Mouse (Mus musculus) kidney, postnatal 25 days (tissue): ENCODE results near the gene Fam163a.
A peak's percentile ranks its signal among the peaks of the same experiment; 100 is the strongest.
"Not testable (repeated sequence)": the region's sequence is repeated elsewhere in the genome, so short reads cannot be mapped to it uniquely, and the experiment has no call there.

Source experiments
- DNase-seq, 2 experiments: peaks; one replicate each; pipeline ENCODE4 v3.0.0; 2021; ENCODE audit warnings: mixed read lengths in 2 of 2

Gene Fam163a

GRCm38 (mm10) chr1:156204656-156205131 lies at the start of gene Fam163a:
Gene Fam163a (minus strand): TSS chr1:156205026.
- peak; percentile 32 to 62 for DNase-seq

- DNase-seq: not testable (repeated sequence)
Measured at GRCm38 (mm10) chr1:156251096-156251495, 46.3 kb upstream of the Fam163a start.

GRCm38 (mm10) chr1:156247893-156248292 lies 43.1 kb upstream of the Fam163a start:
- no peak for DNase-seq

GRCm38 (mm10) chr1:156241713-156242348 lies 37.0 kb upstream of the Fam163a start:
- DNase-seq: peak; percentile 62 to 67

- DNase-seq: peak in 1 of 2 experiments; percentile 60
Measured at GRCm38 (mm10) chr1:156241035-156241434, 36.2 kb upstream of the Fam163a start.

GRCm38 (mm10) chr1:156231122-156231521 lies 26.3 kb upstream of the Fam163a start:
- no peak for DNase-seq

- DNase-seq: peak in 1 of 2 experiments; percentile 10
Measured at GRCm38 (mm10) chr1:156230339-156231089, 25.7 kb upstream of the Fam163a start.

DNA sequence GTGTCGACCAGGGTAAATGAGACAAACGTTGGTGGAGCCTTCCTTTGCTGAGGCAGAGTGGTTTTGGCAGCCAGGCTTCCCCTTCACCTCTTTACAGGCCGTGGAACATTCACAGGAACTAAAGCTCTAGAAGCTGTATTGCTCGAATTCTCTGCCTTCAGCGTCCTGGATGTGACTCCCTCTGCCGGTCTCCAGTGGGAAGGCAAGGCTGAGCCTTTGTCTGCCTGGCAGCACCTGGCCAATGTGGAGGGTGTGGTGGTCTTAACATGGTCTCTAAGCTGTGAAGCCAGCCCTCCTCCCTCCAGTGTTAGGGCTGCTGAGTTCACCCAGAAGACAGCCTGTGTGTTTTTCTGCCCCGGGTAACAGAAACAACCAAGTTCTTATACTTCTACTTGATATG lies 24.6 kb upstream of the Fam163a start:
- DNase-seq: peak; percentile 57 to 69

GRCm38 (mm10) chr1:156228728-156229127 lies 23.9 kb upstream of the Fam163a start:
- no peak for DNase-seq

DNA sequence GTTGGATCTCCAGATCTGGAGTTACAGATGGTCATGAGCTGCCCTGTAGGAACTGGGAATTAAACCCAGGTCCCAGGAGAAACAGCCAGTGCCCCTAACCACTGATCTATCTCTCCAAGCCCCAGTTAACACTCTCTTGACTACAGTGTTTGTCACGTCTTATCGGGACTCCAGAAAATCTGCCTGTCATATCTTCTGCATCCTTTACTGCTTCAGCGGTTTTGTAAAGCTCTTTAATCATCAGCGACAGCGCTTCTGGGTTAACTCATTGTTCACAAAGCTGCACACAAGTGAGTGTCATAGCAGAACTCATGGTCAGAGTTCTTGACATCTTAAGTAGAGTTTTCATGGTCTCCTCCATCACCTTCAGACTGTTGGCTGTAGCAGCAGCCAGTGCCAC lies 22.1 kb upstream of the Fam163a start:
- DNase-seq: no peak

GRCm38 (mm10) chr1:156222205-156223000 lies 17.6 kb upstream of the Fam163a start:
- DNase-seq: peak in 1 of 2 experiments; percentile 41

GRCm38 (mm10) chr1:156221327-156221726 lies 16.5 kb upstream of the Fam163a start:
- DNase-seq: peak; percentile 68 to 82

DNA sequence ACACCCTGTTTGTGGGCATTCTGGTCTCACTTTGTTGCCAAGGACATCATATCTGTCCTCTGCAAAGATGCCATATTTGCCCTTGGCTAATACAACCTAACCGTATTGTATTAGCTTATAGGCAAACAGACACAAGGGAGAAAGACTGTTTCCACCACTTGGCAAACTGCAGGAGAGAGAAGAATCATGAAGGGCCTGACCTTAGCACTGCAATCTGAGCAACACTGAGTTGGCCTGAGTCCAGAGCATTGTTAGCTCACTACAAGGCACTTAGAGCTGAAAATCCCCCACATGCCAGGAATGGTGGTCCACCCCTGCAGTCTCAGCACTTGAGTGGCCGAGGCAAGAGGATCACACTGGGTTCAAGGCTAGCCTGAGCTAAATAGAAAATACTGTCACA lies 13.7 kb upstream of the Fam163a start:
- DNase-seq: peak in 1 of 2 experiments; percentile 17

- no peak for DNase-seq
Measured at GRCm38 (mm10) chr1:156217941-156218340, 13.1 kb upstream of the Fam163a start.

GRCm38 (mm10) chr1:156217393-156217792 lies 12.6 kb upstream of the Fam163a start:
- peak in 1 of 2 experiments; percentile 9 for DNase-seq

GRCm38 (mm10) chr1:156216249-156216648 lies 11.4 kb upstream of the Fam163a start:
- no peak for DNase-seq

GRCm38 (mm10) chr1:156214651-156215050 lies 9.8 kb upstream of the Fam163a start:
- peak in 1 of 2 experiments; percentile 52 for DNase-seq

GRCm38 (mm10) chr1:156212923-156213322 lies 8.1 kb upstream of the Fam163a start:
- DNase-seq: no peak

DNA sequence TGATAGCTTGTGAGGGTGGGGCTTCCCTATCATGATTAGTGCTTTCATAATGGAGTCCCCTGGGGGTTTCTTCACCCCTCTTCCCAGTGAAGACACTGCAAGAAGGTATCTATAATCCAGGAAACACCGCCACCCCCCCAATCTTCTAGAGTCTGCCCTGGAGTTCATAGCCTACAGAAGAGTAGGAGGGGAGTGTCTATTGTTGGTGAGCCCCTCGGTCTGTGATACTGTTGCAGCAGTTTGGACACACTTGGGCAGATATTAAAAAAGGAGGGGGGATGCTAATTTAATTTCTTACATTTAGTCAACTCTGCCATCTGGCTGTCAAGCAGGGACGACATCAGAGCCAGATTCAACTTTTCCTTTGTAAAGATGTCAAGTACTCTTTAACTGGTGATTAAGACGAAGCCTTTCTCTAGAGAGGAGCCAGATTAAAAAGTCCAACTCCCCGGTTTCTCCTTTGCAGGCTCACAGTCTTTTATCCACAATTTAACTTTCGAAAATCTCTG lies 7.0 kb upstream of the Fam163a start:
- no peak for DNase-seq

DNA sequence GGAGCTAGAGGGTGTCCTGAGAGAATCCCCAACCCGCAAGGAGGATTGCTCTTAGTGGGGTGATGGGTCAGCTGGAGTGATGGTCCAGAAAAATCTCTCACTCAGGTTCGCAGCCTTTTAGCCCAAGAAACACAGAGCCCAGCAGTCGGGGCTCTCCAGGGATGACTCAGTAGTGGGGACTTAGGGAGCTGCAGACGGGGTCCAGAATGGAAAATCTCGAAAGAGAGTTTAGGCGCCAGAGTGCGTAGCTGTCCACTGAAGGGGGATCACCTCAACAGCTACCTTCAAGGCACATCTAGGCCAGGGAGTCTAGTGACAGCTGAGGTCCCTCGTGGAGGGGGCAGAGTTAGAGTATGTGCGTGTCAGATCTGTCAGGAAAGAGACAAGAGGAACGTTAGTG lies 338 bp upstream of the Fam163a start:
- no peak for DNase-seq

DNA sequence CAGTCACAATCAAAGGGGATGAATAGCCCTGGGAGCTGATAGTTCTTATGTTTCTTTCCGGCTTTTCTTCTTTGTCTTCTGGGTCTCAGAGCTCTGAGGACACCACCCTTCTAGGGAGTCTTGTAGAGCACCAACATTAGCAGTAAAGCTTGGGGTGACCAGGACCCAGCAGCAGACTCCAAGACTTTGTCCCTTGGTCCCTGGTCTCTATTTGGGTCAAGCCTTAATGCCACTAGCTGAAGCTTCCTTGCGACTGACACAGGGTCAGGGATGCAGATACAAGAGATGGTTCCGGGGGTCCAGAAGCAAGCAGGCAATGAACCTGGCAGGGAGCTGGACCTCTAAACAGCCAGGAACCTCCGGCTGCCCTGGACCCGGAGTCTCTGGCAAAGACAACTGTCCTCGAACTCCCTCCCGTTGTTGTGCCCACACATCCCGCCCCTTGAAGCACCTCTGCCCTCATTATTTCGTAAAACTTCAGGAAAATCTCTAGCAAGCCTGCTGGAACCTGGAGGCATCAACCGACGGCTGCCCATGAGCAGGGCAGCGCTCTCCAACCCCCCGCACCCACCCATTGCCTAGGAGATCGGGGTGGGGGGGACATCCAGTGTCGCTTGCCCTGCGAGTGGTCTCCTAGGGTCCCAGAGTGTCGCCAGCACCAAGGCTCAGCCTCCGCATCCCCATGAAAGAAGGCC lies 718 bp downstream of the Fam163a start:
- DNase-seq: no peak

- no peak for DNase-seq
Measured at GRCm38 (mm10) chr1:156202661-156203060, 2.2 kb downstream of the Fam163a start.
